ENCODE assay signal across 7 mouse cellular contexts in the genomic region with DNA sequence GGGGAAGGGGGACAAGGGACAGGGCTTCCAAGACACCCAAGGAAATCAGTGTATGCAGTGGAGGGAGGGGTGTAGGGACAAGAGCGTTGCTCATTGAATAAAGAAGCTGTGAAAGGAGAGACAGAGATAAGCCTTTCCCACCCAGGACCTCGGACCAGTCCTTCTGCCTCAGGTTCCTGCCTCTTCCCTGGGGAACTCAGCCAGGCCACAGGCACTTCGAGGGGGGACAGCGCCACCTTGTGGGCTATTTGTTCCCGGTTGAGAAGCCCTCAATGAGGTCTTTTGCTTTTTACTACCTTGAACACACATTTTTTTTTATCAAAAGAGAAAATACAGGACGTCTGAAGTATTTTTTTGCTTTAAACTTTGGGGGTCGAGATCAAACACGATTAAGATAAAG.
DNase-seq lines count a peak whose midpoint lies in the region; TF ChIP-seq lines count a peak whose summit lies in the region.

No protein-coding gene starts in this region.

- no peaks in the 10 kb centered on the region for H3K9me3 ChIP-seq in ES-E14 (ENCODE audit: control insufficient read depth, insufficient read depth, low read depth, low read length)

- H3K4me3 ChIP-seq in ES-E14 (ENCODE audit: insufficient read depth in 1 of 2, low read depth in 1 of 2, low read length in 2 of 2, poor library complexity in 1 of 2, severe bottlenecking in 1 of 2): no peak overlapping the region

- intact Hi-C loops in heart, postnatal 36 days (cut with DNase I): loop anchor here (2.0 kb wide), 2 partner anchors 135 to 143 kb away; no protein-coding TSS in a partner anchor

- peak; percentile 68 for DNase-seq in ES-E14 (ENCODE audit: low read depth, low spot score)
- DNase-seq in adrenal gland, postnatal 10 days: peak; percentile 93
- peak; percentile 57 for DNase-seq in embryo, embryonic 11.5 days (ENCODE audit: low read depth, low spot score)
- DNase-seq in heart, postnatal 36 days: peak; percentile 70 to 80
- peak; percentile 92 for DNase-seq in layer of hippocampus, postnatal 10 days (ENCODE audit: low spot score in 2 of 2)
- peak; percentile 88 for DNase-seq in lung, postnatal 36 days
- peak; percentile 40 to 73 for DNase-seq in spleen, postnatal 10 days (ENCODE audit: low spot score in 2 of 2)

- in situ Hi-C loops in ES-E14 (cut with MboI; ENCODE audit: low sequenced_read_pairs in 2 of 2, unreplicated experiment in 2 of 2): no loop called here

- no peaks in the 10 kb centered on the region for H3K36me3 ChIP-seq in ES-E14 (ENCODE audit: control insufficient read depth, insufficient read depth, low read length, poor library complexity, severe bottlenecking)

- no peak overlapping the region for H3K27ac ChIP-seq in ES-E14 (ENCODE audit: insufficient read depth, low read depth, low read length, poor library complexity, severe bottlenecking)

- no peak overlapping the region for H3K9ac ChIP-seq in ES-E14 (ENCODE audit: insufficient read depth, low read depth, low read length, poor library complexity, severe bottlenecking)

- H3K4me1 ChIP-seq in ES-E14 (ENCODE audit: control insufficient read depth in 2 of 2, insufficient read depth in 2 of 2, low read length in 2 of 2, poor library complexity in 1 of 2): peaks cover 1 to 2% of the 10 kb centered on the region in 2 experiments; a peak in 2 of 4 replicates

TF ChIP-seq in ES-E14, 5 proteins besides CTCF, POLR2A, EP300 and RAD21:
- TF ChIP-seq ZC3H11A (IDR thresholded peaks at IDR 0.05; ENCODE audit: borderline replicate concordance, low read depth, low read length) (peak; percentile 82; the same call in 1 of the 2 replicates), ZNF384 (IDR thresholded peaks at IDR 0.05; ENCODE audit: low read depth, low read length) (no peak)
